Mouse (Mus musculus): Measurements from ENCODE around the gene Vmn1r188. TPM values are rescaled to one million over a fixed set of nuclear protein-coding genes. Genes with fewer than 3 reads are reported as not detected.
"Not testable (repeated sequence)": the region's sequence is repeated elsewhere in the genome, so short reads cannot be mapped to it uniquely, and the experiment has no call there.

The Vmn1r188 gene
- polyA plus RNA-seq (2014; fragmentation: Nextera tagmentation; extraction: Ambion mirVana), result not detected in 2 replicates

- H3K9me3 ChIP-seq (ENCODE audit: control insufficient read depth, low read length); DNase-seq (ENCODE audit: low spot score, missing footprints); H3K4me2 ChIP-seq; H3K27me3 ChIP-seq (ENCODE audit: control insufficient read depth, insufficient read depth, low read length); H3K4me3 ChIP-seq (ENCODE audit: low read depth, low read length); H3K27ac ChIP-seq (ENCODE audit: low read depth, low read length); H3K36me3 ChIP-seq (ENCODE audit: control insufficient read depth, insufficient read depth, low read length); H3K9ac ChIP-seq (ENCODE audit: low read length); ATAC-seq (ENCODE audit: low FRiP score); H3K4me1 ChIP-seq (ENCODE audit: control insufficient read depth, insufficient read depth, low read length): not testable (repeated sequence)
- WGBS, result 96% methylated on average over 1 of the region's 1 CpGs
Measured at GRCm38 (mm10) chr13:22084140-22084539, at the start of gene Vmn1r188. Gene Vmn1r188 (plus strand): TSS chr13:22084440.

GRCm38 (mm10) chr13:22034443-22035266, 49.6 kb upstream of the Vmn1r188 start:
- H3K9ac ChIP-seq (ENCODE audit: low read length), result peak overlapping the region; percentile 86
- H3K4me2 ChIP-seq, result peak overlapping the region; percentile 65
- peak; percentile 92 for DNase-seq (ENCODE audit: low spot score, missing footprints)
- H3K27me3 ChIP-seq (ENCODE audit: control insufficient read depth, insufficient read depth, low read length), result no peaks in the 10 kb centered on the region
- H3K9me3 ChIP-seq (ENCODE audit: control insufficient read depth, low read length), result no peaks in the 10 kb centered on the region
- peak overlapping the region; percentile 38 for H3K4me3 ChIP-seq (ENCODE audit: low read depth, low read length)
- peak overlapping the region; percentile 83 for H3K27ac ChIP-seq (ENCODE audit: low read depth, low read length)
- no peaks in the 10 kb centered on the region for H3K36me3 ChIP-seq (ENCODE audit: control insufficient read depth, insufficient read depth, low read length)
- H3K4me1 ChIP-seq (ENCODE audit: control insufficient read depth, insufficient read depth, low read length), result peaks cover 11% of the 10 kb centered on the region
- ATAC-seq (ENCODE audit: low FRiP score), result peak; percentile 3; the same call in 1 of the 2 replicates
- under 1% methylated on average over 12 of the region's 14 CpGs for WGBS

GRCm38 (mm10) chr13:22035267-22036148, 48.7 kb upstream of the Vmn1r188 start, which contains the start of the genes Hist1h2ah and Hist1h2bk:
Gene Hist1h2ah (minus strand): TSS chr13:22035568.
Gene Hist1h2bk (plus strand): TSS chr13:22035870.
- not testable (repeated sequence) for H3K36me3 ChIP-seq (ENCODE audit: control insufficient read depth, insufficient read depth, low read length); H3K27me3 ChIP-seq (ENCODE audit: control insufficient read depth, insufficient read depth, low read length); H3K9me3 ChIP-seq (ENCODE audit: control insufficient read depth, low read length)
- DNase-seq (ENCODE audit: low spot score, missing footprints) (peak; percentile 98), ATAC-seq (ENCODE audit: low FRiP score) (peak; percentile 98)
- H3K4me3 ChIP-seq (ENCODE audit: low read depth, low read length), result peak within 1 kb of the TSS; percentile 38
- peak within 1 kb of the TSS; percentile 68 for H3K4me2 ChIP-seq
- WGBS, result under 1% methylated on average over 20 of the region's 69 CpGs
- peak within 1 kb of the TSS; percentile 86 for H3K9ac ChIP-seq (ENCODE audit: low read length)
- H3K27ac ChIP-seq (ENCODE audit: low read depth, low read length), result peak within 1 kb of the TSS; percentile 93
- H3K4me1 ChIP-seq (ENCODE audit: control insufficient read depth, insufficient read depth, low read length), result peaks cover 14% of the 10 kb centered on the region

GRCm38 (mm10) chr13:22036149-22036956, 47.9 kb upstream of the Vmn1r188 start:
- H3K36me3 ChIP-seq (ENCODE audit: control insufficient read depth, insufficient read depth, low read length), result no peaks in the 10 kb centered on the region
- ATAC-seq (ENCODE audit: low FRiP score), result peak; percentile 2; the same call in 1 of the 2 replicates
- peak overlapping the region; percentile 36 for H3K4me3 ChIP-seq (ENCODE audit: low read depth, low read length)
- H3K27ac ChIP-seq (ENCODE audit: low read depth, low read length), result peak overlapping the region; percentile 93
- WGBS, result 3% methylated on average over 18 of the region's 23 CpGs
- H3K4me1 ChIP-seq (ENCODE audit: control insufficient read depth, insufficient read depth, low read length), result peaks cover 14% of the 10 kb centered on the region
- peak overlapping the region; percentile 73 for H3K9ac ChIP-seq (ENCODE audit: low read length)
- peak overlapping the region; percentile 68 for H3K4me2 ChIP-seq
- H3K9me3 ChIP-seq (ENCODE audit: control insufficient read depth, low read length), result no peaks in the 10 kb centered on the region
- H3K27me3 ChIP-seq (ENCODE audit: control insufficient read depth, insufficient read depth, low read length), result no peaks in the 10 kb centered on the region
- peak; percentile 97 for DNase-seq (ENCODE audit: low spot score, missing footprints)

- no peaks in the 10 kb centered on the region for H3K36me3 ChIP-seq (ENCODE audit: control insufficient read depth, insufficient read depth, low read length)
- no peaks in the 10 kb centered on the region for H3K9me3 ChIP-seq (ENCODE audit: control insufficient read depth, low read length)
- peak overlapping the region; percentile 68 for H3K4me2 ChIP-seq
- 62% methylated on average over 3 of the region's 3 CpGs for WGBS
- peak overlapping the region; percentile 73; the same call in 1 of the 2 replicates for H3K9ac ChIP-seq (ENCODE audit: low read length)
- no peak for ATAC-seq (ENCODE audit: low FRiP score)
- H3K27ac ChIP-seq (ENCODE audit: low read depth, low read length), result peak overlapping the region; percentile 93
- DNase-seq (ENCODE audit: low spot score, missing footprints), result peak; percentile 87
- peaks cover 14% of the 10 kb centered on the region for H3K4me1 ChIP-seq (ENCODE audit: control insufficient read depth, insufficient read depth, low read length)
- peak overlapping the region; percentile 36; the same call in 1 of the 2 replicates for H3K4me3 ChIP-seq (ENCODE audit: low read depth, low read length)
- no peaks in the 10 kb centered on the region for H3K27me3 ChIP-seq (ENCODE audit: control insufficient read depth, insufficient read depth, low read length)
Measured at GRCm38 (mm10) chr13:22036986-22037385, 47.3 kb upstream of the Vmn1r188 start.

- Histone ChIP-seq H3K9me3 (ENCODE audit: control insufficient read depth, low read length) (no peaks in the 10 kb centered on the region), H3K27ac (ENCODE audit: low read depth, low read length) (0 out of 2 replicates have a peak overlapping the region, but pooled peaks have one; percentile 51), H3K4me3 (ENCODE audit: low read depth, low read length) (no peak overlapping the region), H3K9ac (ENCODE audit: low read length) (no peak overlapping the region; the same call in 1 of the 2 replicates), H3K36me3 (ENCODE audit: control insufficient read depth, insufficient read depth, low read length) (no peaks in the 10 kb centered on the region), H3K27me3 (ENCODE audit: control insufficient read depth, insufficient read depth, low read length) (no peaks in the 10 kb centered on the region), H3K4me2 (peak overlapping the region; percentile 6; the same call in 1 of the 2 replicates), H3K4me1 (ENCODE audit: control insufficient read depth, insufficient read depth, low read length) (peaks cover 16% of the 10 kb centered on the region)
- WGBS, result 77% methylated on average over 2 of the region's 2 CpGs
- ATAC-seq (ENCODE audit: low FRiP score) (no peak), DNase-seq (ENCODE audit: low spot score, missing footprints) (peak; percentile 82)
Measured at GRCm38 (mm10) chr13:22037415-22037814, 46.8 kb upstream of the Vmn1r188 start.

GRCm38 (mm10) chr13:22039364-22039763, 44.9 kb upstream of the Vmn1r188 start:
- Histone ChIP-seq H3K9ac (ENCODE audit: low read length) (no peak overlapping the region; the same call in 1 of the 2 replicates), H3K36me3 (ENCODE audit: control insufficient read depth, insufficient read depth, low read length) (no peaks in the 10 kb centered on the region), H3K9me3 (ENCODE audit: control insufficient read depth, low read length) (no peaks in the 10 kb centered on the region), H3K4me3 (ENCODE audit: low read depth, low read length) (no peak overlapping the region), H3K4me2 (no peak overlapping the region; the same call in 1 of the 2 replicates), H3K27ac (ENCODE audit: low read depth, low read length) (no peak overlapping the region; the same call in 1 of the 2 replicates), H3K4me1 (ENCODE audit: control insufficient read depth, insufficient read depth, low read length) (peaks cover 16% of the 10 kb centered on the region), H3K27me3 (ENCODE audit: control insufficient read depth, insufficient read depth, low read length) (no peaks in the 10 kb centered on the region)
- 68% methylated on average over 5 of the region's 5 CpGs for WGBS
- DNase-seq (ENCODE audit: low spot score, missing footprints) (no peak), ATAC-seq (ENCODE audit: low FRiP score) (no peak)

GRCm38 (mm10) chr13:22039951-22040463, 44.2 kb upstream of the Vmn1r188 start:
- DNase-seq (ENCODE audit: low spot score, missing footprints) (peak; percentile 94), ATAC-seq (ENCODE audit: low FRiP score) (no peak)
- Histone ChIP-seq H3K4me1 (ENCODE audit: control insufficient read depth, insufficient read depth, low read length) (peaks cover 12% of the 10 kb centered on the region), H3K27me3 (ENCODE audit: control insufficient read depth, insufficient read depth, low read length) (no peaks in the 10 kb centered on the region), H3K4me2 (peak overlapping the region; percentile 66), H3K27ac (ENCODE audit: low read depth, low read length) (peak overlapping the region; percentile 88), H3K9ac (ENCODE audit: low read length) (peak overlapping the region; percentile 63), H3K4me3 (ENCODE audit: low read depth, low read length) (peak overlapping the region; percentile 37), H3K9me3 (ENCODE audit: control insufficient read depth, low read length) (no peaks in the 10 kb centered on the region), H3K36me3 (ENCODE audit: control insufficient read depth, insufficient read depth, low read length) (no peaks in the 10 kb centered on the region)
- WGBS, result 15% methylated on average over 2 of the region's 2 CpGs
